Mouse (Mus musculus) CD8-positive naive resting alpha-beta T cell, adult 2 months (primary cell): Measurements from ENCODE around the gene Ralbp1.

Experiments used
- DNase-seq, 2 experiments: peaks; one replicate each; pipeline ENCODE4 v3.0.0; 2022; ENCODE audit warnings: low read depth in 2 of 2, low spot score in 2 of 2

Gene Ralbp1

DNA sequence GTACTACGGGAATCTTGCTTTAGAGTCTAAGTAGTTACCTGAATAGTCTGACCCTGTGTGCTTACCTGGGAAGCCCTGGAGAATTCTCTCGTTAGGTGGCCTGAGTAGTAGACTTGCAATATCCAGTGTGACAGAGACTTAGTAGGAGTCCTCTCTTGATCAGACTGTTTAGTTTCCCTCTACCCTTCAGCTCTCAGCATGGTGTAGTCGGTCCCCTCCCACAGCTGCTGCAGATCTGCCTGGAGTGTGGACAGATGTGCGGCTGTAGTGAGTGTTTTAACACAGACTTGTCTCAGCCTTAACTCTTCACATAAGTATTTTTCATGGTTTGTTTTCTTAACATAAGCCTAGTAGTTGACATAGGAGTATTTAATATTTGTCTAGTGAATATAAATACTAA, 83.6 kb downstream of the Ralbp1 start:
- no peak for DNase-seq

DNA sequence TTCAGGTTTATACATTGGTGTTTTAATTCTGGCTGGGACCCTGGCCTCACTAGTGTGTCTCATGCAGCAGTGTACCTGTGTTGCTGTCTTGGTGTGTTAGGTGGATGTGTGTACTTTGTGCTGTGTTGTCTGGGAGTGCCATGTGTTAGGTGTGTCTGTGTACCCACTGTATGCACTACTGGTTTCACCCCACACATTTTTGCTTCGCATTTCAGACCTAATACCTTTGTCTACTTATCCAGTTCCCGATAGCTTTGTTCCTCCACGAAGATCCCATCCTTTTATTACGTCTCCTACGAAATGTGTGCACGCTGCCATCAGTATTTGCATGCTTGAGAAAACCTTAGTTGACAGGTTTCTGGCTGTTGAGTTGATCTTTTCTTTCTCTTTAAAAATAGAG, 85.1 kb downstream of the Ralbp1 start:
- DNase-seq = no peak

DNA sequence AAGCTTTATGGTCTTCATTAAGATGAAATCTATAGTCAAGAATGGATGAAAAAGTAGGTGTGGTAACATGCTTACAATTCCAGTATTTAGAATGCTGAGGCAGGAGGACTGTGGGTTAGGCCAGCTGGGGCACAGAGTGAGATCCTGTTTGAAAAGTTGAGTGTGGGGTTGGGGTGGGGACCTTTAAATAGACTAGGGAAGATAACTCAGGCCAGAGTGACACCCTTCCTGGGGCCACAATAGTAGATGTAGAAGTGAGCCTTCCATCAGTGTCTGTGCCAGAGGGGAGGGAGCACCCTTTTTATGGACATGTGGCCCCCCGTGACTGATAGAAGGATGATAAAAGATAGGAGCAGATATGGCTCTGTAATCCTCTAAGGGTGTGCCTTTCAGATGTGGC, 86.2 kb downstream of the Ralbp1 start:
- DNase-seq = no peak

DNA sequence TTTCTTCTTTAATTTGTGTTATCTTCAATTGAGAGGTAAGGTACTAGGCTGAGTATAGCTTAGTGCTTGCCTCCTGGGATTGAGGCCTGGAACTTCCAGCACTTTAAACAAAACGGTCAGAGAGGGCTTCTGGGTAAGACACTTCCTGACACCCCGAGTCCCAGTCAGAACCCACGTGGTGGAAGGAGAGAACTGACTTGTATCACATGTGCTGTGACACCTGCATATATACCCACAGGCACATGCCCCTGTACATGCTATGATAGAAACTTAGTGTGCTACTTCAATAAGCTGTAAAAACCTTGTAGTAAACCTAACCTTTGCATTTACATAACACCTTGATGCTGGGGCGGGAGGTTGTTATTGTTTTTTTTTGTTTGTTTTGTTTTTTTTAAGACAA, 87.2 kb downstream of the Ralbp1 start:
- no peak for DNase-seq
